Mouse (Mus musculus) gastrocnemius, postnatal 14 days (tissue): ENCODE measurements around the gene Mt4. TPM values are rescaled to one million over a fixed set of nuclear protein-coding genes. Genes with fewer than 3 reads are reported as not detected.

ENCODE experiments used
- DNase-seq: peaks from one replicate; pipeline ENCODE4 v3.0.0; 2021; ENCODE audit warnings: mixed read lengths
- intact Hi-C: fragments of 180-260 bp; cut with DNase I; formaldehyde crosslinking; loops from one replicate; pipeline ENCODE4 v1.15.1; 2025; ENCODE audit warnings: low total_unique reads
- total RNA-seq, 2 experiments: library from RNA; stranded (reverse); gene quantifications; 2 replicates each; pipeline ENCODE4 v1.2.3; 2021

The Mt4 gene
- total RNA-seq, 2 experiments from 2014 or later, result not detected

DNA sequence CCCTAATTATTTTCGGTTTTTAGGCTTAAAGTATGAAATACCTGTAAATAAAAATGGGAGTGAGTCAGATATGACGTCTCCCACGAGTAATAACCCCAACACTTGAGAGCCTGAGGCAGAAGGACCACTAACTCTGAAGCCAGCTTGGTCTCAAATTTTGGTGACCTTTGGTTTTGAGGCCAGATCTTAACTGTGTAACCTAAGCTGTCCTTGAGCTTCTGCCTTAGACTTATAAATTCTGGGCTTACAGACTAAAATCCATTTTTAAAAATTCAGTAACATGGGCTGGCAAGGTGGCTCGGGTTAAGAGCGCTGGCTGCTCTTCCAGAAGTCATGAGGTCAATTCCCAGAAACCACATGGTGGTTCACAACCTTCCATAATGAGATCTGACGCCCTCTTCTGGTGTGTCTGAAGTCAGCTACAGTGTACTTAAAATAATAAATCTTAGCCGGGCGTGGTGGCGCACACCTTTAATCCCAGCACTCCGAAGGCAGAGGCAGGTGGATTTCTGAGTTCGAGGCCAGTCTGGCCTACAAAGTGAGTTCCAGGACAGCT is 36.9 kb downstream of the Mt4 start:
- no peak for DNase-seq
- intact Hi-C loops, result no loop called here

DNA sequence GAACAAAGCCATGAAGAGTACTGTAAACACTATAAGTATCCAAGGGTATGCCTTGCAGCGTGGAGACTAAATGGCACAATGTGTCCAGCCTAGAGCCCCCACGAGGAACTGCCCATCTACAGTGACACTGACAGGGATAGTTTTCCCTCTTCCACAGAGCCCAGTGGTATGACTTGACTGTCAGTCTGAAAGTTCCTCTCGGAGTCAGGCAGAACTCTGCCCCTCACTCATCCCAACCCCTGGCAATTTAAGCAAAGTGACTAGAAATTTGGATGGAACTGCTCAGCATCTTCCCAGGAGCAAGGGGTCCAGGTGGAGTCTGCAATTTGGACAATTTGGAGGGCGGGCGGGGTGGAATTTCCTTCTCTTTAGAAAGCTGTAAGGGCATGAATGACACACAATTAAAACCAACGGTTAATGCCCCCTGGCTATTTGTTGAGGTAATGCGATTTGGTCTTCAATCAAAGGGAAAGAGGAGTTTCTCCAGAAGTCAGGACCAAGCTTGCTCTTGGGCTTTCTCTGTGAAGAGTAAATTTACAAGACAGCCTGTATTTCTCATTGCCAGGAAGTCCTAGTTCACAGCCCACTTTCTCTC is 37.7 kb downstream of the Mt4 start:
- intact Hi-C loops, result no loop called here
- DNase-seq, result no peak

DNA sequence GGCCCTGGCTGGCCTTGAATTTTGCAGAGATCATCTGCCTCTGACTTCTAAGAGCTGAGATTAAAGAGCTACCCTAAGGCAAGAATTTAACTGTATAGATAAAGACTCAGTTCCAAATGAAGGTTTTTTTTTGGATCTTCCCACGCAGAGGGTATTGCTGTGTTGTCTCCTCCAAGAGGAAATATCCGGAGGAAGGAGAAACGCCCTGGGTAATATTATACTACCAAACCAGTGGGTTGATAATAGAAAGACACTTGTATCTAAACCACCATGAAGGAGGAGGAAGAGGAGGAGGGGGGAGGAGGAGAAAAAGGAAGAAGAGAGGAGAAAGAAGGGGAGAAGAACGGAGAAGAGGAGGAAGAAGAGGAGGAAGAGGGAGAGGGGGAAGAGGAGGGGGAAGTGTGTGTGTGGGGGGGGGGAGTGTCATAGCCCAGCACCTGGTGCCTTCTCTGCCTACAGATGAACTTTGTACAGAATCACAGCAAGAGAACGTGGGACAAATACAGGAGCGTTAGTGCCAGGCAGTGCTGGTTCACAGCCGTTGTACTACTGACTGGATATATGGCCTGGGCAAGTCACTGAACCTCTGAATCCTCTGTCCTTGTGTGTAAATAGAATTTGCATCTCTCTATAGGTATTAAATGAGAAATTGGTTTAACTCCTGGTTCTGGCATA is 40.9 kb downstream of the Mt4 start:
- no peak for DNase-seq
- intact Hi-C loops, result no loop called here

DNA sequence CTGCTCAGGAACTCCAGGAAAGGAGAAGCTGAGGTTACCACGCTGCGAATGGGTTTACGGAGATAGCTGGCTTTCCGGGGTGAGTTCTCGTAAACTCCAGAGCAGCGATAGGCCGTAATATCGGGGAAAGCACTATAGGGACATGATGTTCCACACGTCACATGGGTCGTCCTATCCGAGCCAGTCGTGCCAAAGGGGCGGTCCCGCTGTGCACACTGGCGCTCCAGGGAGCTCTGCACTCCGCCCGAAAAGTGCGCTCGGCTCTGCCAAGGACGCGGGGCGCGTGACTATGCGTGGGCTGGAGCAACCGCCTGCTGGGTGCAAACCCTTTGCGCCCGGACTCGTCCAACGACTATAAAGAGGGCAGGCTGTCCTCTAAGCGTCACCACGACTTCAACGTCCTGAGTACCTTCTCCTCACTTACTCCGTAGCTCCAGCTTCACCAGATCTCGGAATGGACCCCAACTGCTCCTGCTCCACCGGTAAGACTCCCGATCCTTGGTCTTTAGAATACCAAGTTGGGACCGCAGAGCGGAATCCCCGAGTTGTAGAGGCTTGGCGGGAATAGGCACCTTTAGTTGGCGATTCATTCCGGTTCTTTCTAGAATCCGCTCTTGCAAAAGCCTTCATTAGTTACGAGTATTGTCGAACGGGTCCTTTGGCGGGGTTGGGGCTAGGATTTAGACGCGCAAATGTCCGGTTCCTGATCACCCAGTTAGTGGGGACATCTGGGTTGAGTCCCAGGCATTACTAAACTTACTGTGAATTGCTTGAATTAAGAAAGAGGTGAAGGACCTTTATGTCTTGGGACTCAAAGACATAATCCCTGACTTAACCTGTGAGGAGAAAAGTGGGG is 42.1 kb downstream of the Mt4 start, which contains the start of gene Mt1:
Gene Mt1, plus strand, starts transcription at position 226 of the 856 bp plus-strand sequence.
- intact Hi-C loops, result no loop called here
- DNase-seq, result peak; percentile 92

DNA sequence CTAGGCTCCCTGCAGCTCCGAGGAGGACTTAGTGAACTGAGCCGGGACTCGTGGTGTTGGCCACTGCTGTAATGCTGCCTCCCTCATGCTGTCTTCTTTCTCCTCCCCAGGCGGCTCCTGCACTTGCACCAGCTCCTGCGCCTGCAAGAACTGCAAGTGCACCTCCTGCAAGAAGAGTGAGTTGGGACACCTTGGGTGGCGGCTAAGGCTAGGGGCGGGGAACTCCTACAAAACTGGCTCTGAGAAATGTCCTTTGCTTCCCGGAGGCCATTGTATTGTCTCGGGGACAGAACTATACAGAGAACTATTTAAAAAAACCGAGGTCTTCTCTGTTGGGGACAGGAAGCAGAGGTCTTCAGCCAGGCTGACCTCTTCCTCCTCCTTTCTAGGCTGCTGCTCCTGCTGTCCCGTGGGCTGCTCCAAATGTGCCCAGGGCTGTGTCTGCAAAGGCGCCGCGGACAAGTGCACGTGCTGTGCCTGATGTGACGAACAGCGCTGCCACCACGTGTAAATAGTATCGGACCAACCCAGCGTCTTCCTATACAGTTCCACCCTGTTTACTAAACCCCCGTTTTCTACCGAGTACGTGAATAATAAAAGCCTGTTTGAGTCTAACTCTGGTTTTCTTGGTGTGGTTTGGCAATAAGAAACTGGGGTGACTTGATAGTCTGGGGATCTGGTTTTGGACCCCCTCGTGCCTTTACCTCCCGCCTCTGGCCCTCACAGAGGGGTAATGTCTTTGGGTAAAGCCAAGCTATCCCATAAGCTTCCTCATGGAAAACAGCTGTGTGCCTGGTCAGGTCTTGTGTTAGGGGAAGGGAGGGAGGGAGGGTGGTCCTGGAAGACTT is 42.9 kb downstream of the Mt4 start:
- intact Hi-C loops, result no loop called here
- DNase-seq, result no peak

DNA sequence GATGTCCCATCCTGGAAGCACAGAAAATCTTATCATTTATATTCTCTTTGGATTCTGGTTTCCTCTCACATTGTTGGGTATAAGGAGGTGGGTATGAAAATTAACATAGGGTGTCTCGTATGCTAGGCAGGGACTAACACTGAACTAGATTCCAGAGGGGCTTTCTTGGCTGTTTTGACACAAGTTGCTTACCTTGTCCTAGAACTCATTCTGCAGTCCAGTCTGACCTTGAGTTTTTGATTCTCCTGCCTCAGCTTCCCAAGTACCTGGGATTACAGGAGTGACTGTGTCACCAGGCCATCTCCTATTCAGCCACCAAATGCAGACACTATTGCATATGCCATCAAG is 43.5 kb downstream of the Mt4 start:
- no peak for DNase-seq
- intact Hi-C loops, result no loop called here

DNA sequence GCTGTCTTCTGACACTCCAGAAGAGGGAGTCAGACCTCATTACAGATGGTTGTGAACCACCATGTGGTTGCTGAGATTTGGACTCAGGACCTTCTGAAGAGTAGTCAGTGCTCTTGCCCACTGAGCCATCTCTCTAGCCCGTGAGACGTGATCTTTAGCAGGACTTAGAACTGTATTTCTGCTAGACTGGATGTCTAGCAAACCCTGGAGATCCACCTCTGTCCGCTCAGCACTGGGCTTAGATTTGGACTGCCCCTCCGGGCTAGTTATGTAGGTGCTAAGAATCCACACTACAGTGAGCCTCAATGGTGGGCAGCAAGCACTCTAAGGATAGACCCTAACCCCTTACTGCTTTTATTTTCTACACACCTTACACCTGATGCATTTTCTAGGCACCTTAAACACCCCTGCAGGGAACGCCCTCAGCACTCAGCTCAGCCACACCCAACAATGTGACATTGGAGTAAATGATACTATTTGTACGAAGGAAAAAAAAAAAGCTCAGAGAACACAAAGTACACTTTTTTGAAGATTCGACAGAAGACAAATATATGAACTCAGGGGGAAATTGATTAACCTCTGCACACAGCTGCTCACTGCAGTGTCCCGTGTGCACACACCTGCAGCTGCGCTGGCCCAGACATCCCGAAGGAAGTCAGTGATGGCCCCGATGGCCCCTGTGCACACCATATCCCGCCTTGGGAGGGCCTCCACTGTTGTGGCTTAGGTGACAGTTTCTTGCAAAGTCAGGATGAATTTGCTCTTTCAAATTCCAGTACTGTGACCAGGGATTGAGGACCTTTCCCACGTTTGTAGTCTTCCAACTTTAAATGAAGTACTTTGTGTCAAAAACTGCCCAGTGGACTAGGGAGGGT is 45.3 kb downstream of the Mt4 start:
- intact Hi-C loops, result no loop called here

DNA sequence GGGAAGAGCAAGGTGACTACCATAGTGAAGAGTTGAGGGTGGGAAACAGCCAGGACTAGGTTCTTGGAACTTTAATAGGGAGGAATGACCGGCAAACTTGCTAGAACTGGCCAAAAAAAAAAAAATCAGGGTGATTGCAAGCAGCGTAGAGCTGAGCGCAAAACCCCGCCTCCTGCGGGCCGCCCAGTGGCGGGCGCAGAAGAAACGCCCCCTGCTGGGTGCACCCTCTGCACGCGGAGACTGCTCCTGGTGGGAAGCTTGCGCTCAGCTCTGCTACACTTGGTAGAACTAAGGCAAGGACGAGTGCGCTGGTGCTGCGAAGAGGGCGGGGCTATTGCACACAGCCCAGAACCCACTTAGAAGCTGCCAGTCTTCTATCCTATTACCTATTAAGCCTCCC is 46.1 kb downstream of the Mt4 start:
- intact Hi-C loops, result no loop called here
- peak; percentile 79 for DNase-seq

More for the DNA sequence above, 45.3 kb downstream of the Mt4 start:
- DNase-seq, result no peak

DNA sequence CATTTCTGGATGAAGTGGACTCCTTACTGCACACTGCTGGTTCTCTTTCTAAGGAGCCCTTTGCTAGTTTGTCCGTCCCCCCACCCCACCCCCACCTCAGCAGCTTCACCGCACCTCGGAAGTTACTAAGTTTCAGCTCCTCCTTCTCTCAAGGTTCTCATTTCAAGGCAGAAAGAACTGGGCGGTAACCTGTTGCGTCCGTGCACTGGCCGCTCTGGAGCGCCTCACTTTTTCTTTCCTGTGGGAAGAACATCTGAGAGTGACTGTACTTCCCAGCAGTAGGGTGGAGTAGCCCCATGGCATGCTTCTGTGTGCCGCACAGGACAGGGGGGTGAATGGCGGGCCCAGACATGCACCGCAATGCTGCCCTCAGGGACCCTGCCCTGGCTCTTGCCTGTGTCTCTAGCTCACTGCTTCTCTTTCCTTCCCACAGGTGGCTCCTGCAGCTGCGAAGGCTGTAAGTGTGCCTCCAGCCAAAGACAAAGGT is 47.4 kb downstream of the Mt4 start:
- no peak for DNase-seq
- intact Hi-C loops, result no loop called here

DNA sequence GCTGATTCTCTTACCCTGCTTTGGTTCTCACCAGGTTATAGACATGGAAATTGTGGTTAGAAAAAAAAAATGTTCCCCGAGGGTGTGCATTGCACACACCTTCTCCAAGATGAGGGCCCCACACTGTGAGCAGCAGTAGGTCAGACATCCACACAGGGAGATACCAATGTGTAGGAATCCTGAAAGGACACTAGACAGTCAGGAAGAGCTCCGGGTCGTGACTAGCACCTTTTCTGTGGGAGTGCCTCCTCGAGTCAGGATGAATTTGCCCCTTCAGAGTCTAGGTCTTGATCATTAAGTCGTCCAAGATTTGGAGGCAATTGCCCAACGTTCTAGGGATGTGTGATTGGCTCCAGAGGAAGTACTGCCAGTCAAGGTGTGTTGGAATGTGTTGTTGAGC is 48.8 kb downstream of the Mt4 start:
- intact Hi-C loops, result no loop called here
- no peak for DNase-seq

DNA sequence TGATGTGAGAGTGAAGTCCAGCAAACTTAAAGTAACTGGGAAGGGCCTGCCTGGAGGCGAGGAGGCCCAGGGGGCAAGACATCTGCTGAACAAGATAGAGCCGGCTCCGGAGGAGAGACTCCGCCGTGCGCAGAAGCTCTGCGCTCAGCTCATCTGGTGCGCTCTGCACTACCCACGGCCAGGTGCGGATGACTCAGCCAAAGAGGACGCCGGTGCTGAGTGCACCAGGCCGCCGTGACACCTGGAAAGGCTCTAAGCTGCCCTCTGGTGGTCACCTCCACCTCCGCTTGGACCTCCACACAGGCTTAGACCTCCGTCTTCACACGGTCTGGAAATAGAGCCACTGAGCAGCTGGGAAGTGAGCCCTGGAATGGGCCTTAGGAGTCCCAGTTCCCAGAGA is 49.5 kb downstream of the Mt4 start:
- intact Hi-C loops, result no loop called here
- DNase-seq, result peak; percentile 71

DNA sequence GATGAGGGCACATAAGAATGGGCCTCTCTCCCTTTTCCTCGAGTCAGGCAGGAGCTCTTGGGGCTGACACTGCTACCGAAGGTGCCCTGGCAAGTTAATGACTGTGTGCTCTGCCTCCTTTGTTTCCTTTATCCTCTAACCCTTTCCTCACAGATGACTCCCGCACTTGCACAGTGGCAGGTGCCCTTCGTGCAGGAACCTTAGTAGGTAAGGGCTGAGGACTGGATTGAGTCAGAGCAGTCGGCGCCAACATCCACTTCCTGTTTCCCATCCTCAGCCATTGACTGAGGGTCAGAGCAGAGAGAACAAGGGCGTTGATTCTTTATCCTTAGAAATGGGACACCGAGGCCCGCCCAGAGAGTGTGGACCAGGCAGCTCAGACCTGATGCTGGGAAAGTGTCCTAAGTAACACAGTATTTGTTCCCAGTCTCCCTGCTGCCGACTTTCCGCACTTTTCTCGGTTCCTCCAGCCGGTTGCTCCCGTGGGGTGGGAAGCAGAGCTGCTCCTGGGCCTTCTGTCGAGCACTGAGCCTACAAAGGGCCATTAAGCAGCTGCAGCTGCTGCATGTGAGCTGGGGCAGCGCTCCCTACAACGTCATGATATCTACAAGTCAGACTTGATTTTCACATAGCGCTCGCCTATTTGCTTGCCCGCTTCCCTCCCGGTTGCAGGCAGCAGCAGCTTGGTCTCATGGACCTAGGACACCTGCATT is 50.4 kb downstream of the Mt4 start:
- DNase-seq, result no peak
- intact Hi-C loops, result no loop called here

Other genes starting within 250 kb of the Mt4 start
- gene Amfr, start 124.4 kb upstream of the Mt4 start, total RNA-seq, result 10 to 100 TPM; 69.7 to 70.6 TPM
- 10 to 100 TPM; 14.6 to 18.5 TPM for gene Nudt21, start 100.2 kb upstream of the Mt4 start, total RNA-seq
- 10 to 100 TPM; 14.5 to 15.2 TPM for gene Ogfod1, start 100.0 kb upstream of the Mt4 start, total RNA-seq
- gene Bbs2, start 38.3 kb upstream of the Mt4 start, total RNA-seq, result 1 to 10 TPM; 3.1 to 3.7 TPM
- 10 to 100 TPM in 1 of 2 experiments, 1 to 10 TPM in 1; 5.8 to 11.2 TPM for gene Mt3, start 15.4 kb downstream of the Mt4 start, total RNA-seq
- gene Mt2, start 35.5 kb downstream of the Mt4 start, total RNA-seq, result 100 to 1,000 TPM in 1 of 2 experiments, 10 to 100 TPM in 1; 20.2 to 206 TPM
- 100 to 1,000 TPM in 1 of 2 experiments, 10 to 100 TPM in 1; 18.6 to 129 TPM for gene Mt1, start 41.9 kb downstream of the Mt4 start, total RNA-seq
- 10 to 100 TPM in 1 of 2 experiments, 1 to 10 TPM in 1; 10.0 to 13.2 TPM for gene Nup93, start 77.4 kb downstream of the Mt4 start, total RNA-seq
- gene Slc12a3, start 192.0 kb downstream of the Mt4 start, total RNA-seq, result not detected
- 10 to 100 TPM; 55.1 to 75.2 TPM for gene Herpud1, start 249.2 kb downstream of the Mt4 start, total RNA-seq